Mouse (Mus musculus) ES-E14 (cell line): ENCODE results near the gene S100b. TPM values are rescaled to one million over a fixed set of nuclear protein-coding genes. Genes with fewer than 3 reads are reported as not detected.

Experiments used
- DNase-seq: peaks from one replicate; pipeline ENCODE4 v3.0.0-alpha.2; 2013; ENCODE audit warnings: low read depth, low spot score
- H3K27ac ChIP-seq: 2 replicates; pipeline ENCODE4 v1.5.1; 2012; ENCODE audit warnings: low read depth, mild to moderate bottlenecking, low read length, moderate library complexity, mixed read lengths; ENCODE audit not compliant: poor library complexity, insufficient read depth, severe bottlenecking
- H3K36me3 ChIP-seq: 2 replicates; pipeline ENCODE4 v1.6.1; 2012; ENCODE audit warnings: mild to moderate bottlenecking, low read length, moderate library complexity, mixed read lengths; ENCODE audit not compliant: control insufficient read depth, poor library complexity, insufficient read depth, severe bottlenecking
- H3K4me1 ChIP-seq, 2 experiments: fragments of 150-350 bp in 1 of 2; sonication (generic) in 1 of 2; 2 replicates each; pipeline ENCODE4 v1.6.1; 2012; ENCODE audit warnings: low read length in 2 of 2, mild to moderate bottlenecking in 1 of 2, mixed read lengths in 1 of 2; ENCODE audit not compliant: control insufficient read depth in 2 of 2, insufficient read depth in 2 of 2, poor library complexity in 1 of 2
- H3K4me3 ChIP-seq, 2 experiments: fragments of 150-350 bp in 1 of 2; sonication (generic) in 1 of 2; 2 replicates each; pipeline ENCODE4 v1.5.1; 2012; ENCODE audit warnings: low read length in 2 of 2, low read depth in 1 of 2, mild to moderate bottlenecking in 1 of 2, mixed read lengths in 1 of 2; ENCODE audit not compliant: insufficient read depth in 1 of 2, poor library complexity in 1 of 2, severe bottlenecking in 1 of 2
- H3K9ac ChIP-seq: 2 replicates; pipeline ENCODE4 v1.6.1; 2012; ENCODE audit warnings: low read depth, mild to moderate bottlenecking, low read length, mixed read lengths; ENCODE audit not compliant: poor library complexity, insufficient read depth, severe bottlenecking
- H3K9me3 ChIP-seq: fragments of 150-350 bp; sonication (generic); 2 replicates; pipeline ENCODE4 v1.6.1; 2012; ENCODE audit warnings: low read depth, mild to moderate bottlenecking, low read length; ENCODE audit not compliant: control insufficient read depth, insufficient read depth
- CHD2 ChIP-seq: IDR thresholded peaks from 2 replicates; pipeline ENCODE4 v1.6.1; 2014; ENCODE audit warnings: mild to moderate bottlenecking, low read depth, low read length, inconsistent platforms
- HCFC1 ChIP-seq: IDR thresholded peaks from 2 replicates; pipeline ENCODE4 v1.6.1; 2012; ENCODE audit warnings: low read length, inconsistent platforms, borderline replicate concordance; ENCODE audit not compliant: insufficient read depth
- MAFK ChIP-seq: IDR thresholded peaks from 2 replicates; pipeline ENCODE4 v1.6.1; 2014; ENCODE audit warnings: mild to moderate bottlenecking, low read depth, low read length, inconsistent platforms; ENCODE audit not compliant: insufficient read depth
- ZC3H11A ChIP-seq: IDR thresholded peaks from 2 replicates; pipeline ENCODE4 v1.6.1; 2012; ENCODE audit warnings: low read depth, mild to moderate bottlenecking, inconsistent platforms, low read length, borderline replicate concordance
- ZNF384 ChIP-seq: IDR thresholded peaks from 2 replicates; pipeline ENCODE4 v1.6.1; 2012; ENCODE audit warnings: low read depth, low read length, inconsistent platforms
- in situ Hi-C, 2 experiments: fragments of 600-800 bp; cut with MboI; formaldehyde crosslinking; loops; one replicate each; pipeline ENCODE4 v1.15.1; 2025; ENCODE audit warnings: low sequenced_read_pairs in 2 of 2, inconsistent platforms in 1 of 2; ENCODE audit not compliant: unreplicated experiment in 2 of 2
- total RNA-seq: library from RNA; depleted of rRNA; stranded (reverse); fragments of 300-350 nt; gene quantifications from 2 replicates; pipeline ENCODE4 v1.2.3, GENCODE M21; 2012

S100b gene
- total RNA-seq, 1 experiment = not detected

DNA sequence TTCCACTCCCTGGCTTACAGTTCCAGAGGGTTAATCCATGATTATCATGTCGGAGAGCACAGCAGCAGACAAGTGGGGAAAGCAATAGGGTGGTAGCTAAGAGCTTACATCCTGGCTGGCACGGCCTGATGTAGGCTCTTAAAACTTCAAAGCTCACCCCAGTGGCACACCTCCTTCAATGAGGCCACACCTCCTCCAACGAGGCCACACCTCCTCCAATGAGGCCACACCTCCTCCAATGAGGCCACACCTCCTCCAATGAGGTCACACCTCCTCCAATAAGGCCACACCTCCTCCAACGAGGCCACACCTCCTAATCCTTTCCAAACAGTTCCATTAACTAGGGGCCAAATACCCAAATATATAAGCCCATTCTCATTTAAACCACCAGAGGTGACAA lies 39.5 kb upstream of the S100b start:
- Histone ChIP-seq H3K4me1 (no peaks in the 10 kb centered on the region), H3K4me3 (no peak overlapping the region), H3K9me3 (no peaks in the 10 kb centered on the region), H3K36me3 (peaks cover 3% of the 10 kb centered on the region; the same call in 1 of the 2 replicates), H3K9ac (no peak overlapping the region), H3K27ac (no peak overlapping the region)
- in situ Hi-C loops = no loop called here
- no peak for DNase-seq
- no peak for TF ChIP-seq ZNF384
- TF ChIP-seq ZC3H11A = no peak

- no peak for TF ChIP-seq MAFK
- TF ChIP-seq ZC3H11A = no peak
- TF ChIP-seq CHD2 = no peak
- TF ChIP-seq HCFC1 = no peak
- TF ChIP-seq ZNF384 = no peak
- Histone ChIP-seq H3K4me3 (no peak overlapping the region), H3K4me1 (no peaks in the 10 kb centered on the region), H3K9ac (no peak overlapping the region), H3K36me3 (peaks cover 5% of the 10 kb centered on the region; the same call in 1 of the 2 replicates), H3K27ac (no peak overlapping the region), H3K9me3 (no peaks in the 10 kb centered on the region)
- in situ Hi-C loops = no loop called here
- DNase-seq = no peak
Observed at GRCm38 (mm10) chr10:76217056-76217455, 36.6 kb upstream of the S100b start.

GRCm38 (mm10) chr10:76218240-76218639 lies 35.4 kb upstream of the S100b start:
- Histone ChIP-seq H3K9me3 (no peaks in the 10 kb centered on the region), H3K4me1 (no peaks in the 10 kb centered on the region), H3K36me3 (peaks cover 5% of the 10 kb centered on the region; the same call in 1 of the 2 replicates), H3K27ac (no peak overlapping the region), H3K9ac (no peak overlapping the region), H3K4me3 (no peak overlapping the region)
- no peak for TF ChIP-seq ZC3H11A
- TF ChIP-seq CHD2 = no peak
- no peak for TF ChIP-seq HCFC1
- TF ChIP-seq ZNF384 = no peak
- no peak for TF ChIP-seq MAFK
- in situ Hi-C loops = no loop called here
- no peak for DNase-seq

GRCm38 (mm10) chr10:76225944-76226343 lies 27.7 kb upstream of the S100b start:
- H3K36me3 ChIP-seq = peaks cover 3% of the 10 kb centered on the region; the same call in 1 of the 2 replicates
- no peak for TF ChIP-seq ZC3H11A
- TF ChIP-seq ZNF384 = no peak
- TF ChIP-seq HCFC1 = no peak
- TF ChIP-seq CHD2 = no peak
- no peak for TF ChIP-seq MAFK
- no peak for DNase-seq
- no peaks in the 10 kb centered on the region for H3K9me3 ChIP-seq
- in situ Hi-C loops = no loop called here
- H3K4me3 ChIP-seq = no peak overlapping the region
- peaks cover 0 to 1% of the 10 kb centered on the region in 2 experiments; a peak in 1 of 4 replicates for H3K4me1 ChIP-seq
- no peak overlapping the region for H3K9ac ChIP-seq
- H3K27ac ChIP-seq = no peak overlapping the region

GRCm38 (mm10) chr10:76229627-76230026 lies 24.0 kb upstream of the S100b start:
- H3K27ac ChIP-seq = no peak overlapping the region
- H3K4me3 ChIP-seq = no peak overlapping the region
- no peaks in the 10 kb centered on the region for H3K4me1 ChIP-seq
- TF ChIP-seq HCFC1 (no peak), ZC3H11A (peak; percentile 66; the same call in 1 of the 2 replicates), ZNF384 (no peak), MAFK (no peak), CHD2 (no peak)
- peaks cover 3% of the 10 kb centered on the region; the same call in 1 of the 2 replicates for H3K36me3 ChIP-seq
- in situ Hi-C loops = no loop called here
- no peaks in the 10 kb centered on the region for H3K9me3 ChIP-seq
- no peak for DNase-seq
- no peak overlapping the region for H3K9ac ChIP-seq
